Mouse (Mus musculus) forebrain, embryonic 12.5 days (tissue): Measurements from ENCODE around the gene Selenom. TPM values are rescaled to one million over a fixed set of nuclear protein-coding genes. Genes with fewer than 3 reads are reported as not detected.

Experiments
- ATAC-seq: fragments of 200-750 bp; cut with Nextera tagmentation; 2 replicates; pipeline ENCODE4 v1.8.0; 2017; ENCODE audit warnings: moderate TSS enrichment; ENCODE audit not compliant: low FRiP score
- H3K27ac ChIP-seq: fragments of 300-500 bp; sonication (generic); 2 replicates; pipeline ENCODE4 v1.5.1; 2016; ENCODE audit warnings: mild to moderate bottlenecking
- H3K27me3 ChIP-seq: fragments of 300-500 bp; sonication (generic); 2 replicates; pipeline ENCODE4 v1.6.1; 2016; ENCODE audit warnings: mild to moderate bottlenecking
- H3K36me3 ChIP-seq: fragments of 300-500 bp; sonication (generic); replicated peaks from 2 replicates; pipeline ENCODE4 v1.6.1; 2016; ENCODE audit warnings: mild to moderate bottlenecking
- H3K4me1 ChIP-seq: fragments of 300-500 bp; sonication (generic); 2 replicates; pipeline ENCODE4 v1.6.1; 2016
- H3K4me2 ChIP-seq: fragments of 300-500 bp; sonication (generic); 2 replicates; pipeline ENCODE4 v1.6.1; 2016; ENCODE audit warnings: mild to moderate bottlenecking, moderate library complexity
- H3K4me3 ChIP-seq: fragments of 300-500 bp; sonication (generic); replicated peaks from 2 replicates; pipeline ENCODE4 v1.5.1; 2016; ENCODE audit warnings: mild to moderate bottlenecking
- H3K9ac ChIP-seq: fragments of 300-500 bp; sonication (generic); 2 replicates; pipeline ENCODE4 v1.6.1; 2016; ENCODE audit warnings: mild to moderate bottlenecking
- H3K9me3 ChIP-seq: fragments of 300-500 bp; sonication (generic); 2 replicates; pipeline ENCODE4 v1.6.1; 2016
- WGBS: fragments of 180-500 bp; shearing (Covaris S2); methylation state at CpG from one replicate; pipeline ENCODE4 v1.1.7; 2016; 5-methylcytosine and 5-hydroxymethylcytosine counted together
- polyA plus RNA-seq: library from polyadenylated mRNA; unstranded; fragments of >200 nt; fragmentation: Nextera tagmentation; extraction: Ambion mirVana; gene quantifications from 2 replicates; pipeline ENCODE4 v1.2.1, GENCODE M21; 2016

Gene Selenom
- polyA plus RNA-seq: 49.7 and 51.0 TPM in 2 replicates

DNA sequence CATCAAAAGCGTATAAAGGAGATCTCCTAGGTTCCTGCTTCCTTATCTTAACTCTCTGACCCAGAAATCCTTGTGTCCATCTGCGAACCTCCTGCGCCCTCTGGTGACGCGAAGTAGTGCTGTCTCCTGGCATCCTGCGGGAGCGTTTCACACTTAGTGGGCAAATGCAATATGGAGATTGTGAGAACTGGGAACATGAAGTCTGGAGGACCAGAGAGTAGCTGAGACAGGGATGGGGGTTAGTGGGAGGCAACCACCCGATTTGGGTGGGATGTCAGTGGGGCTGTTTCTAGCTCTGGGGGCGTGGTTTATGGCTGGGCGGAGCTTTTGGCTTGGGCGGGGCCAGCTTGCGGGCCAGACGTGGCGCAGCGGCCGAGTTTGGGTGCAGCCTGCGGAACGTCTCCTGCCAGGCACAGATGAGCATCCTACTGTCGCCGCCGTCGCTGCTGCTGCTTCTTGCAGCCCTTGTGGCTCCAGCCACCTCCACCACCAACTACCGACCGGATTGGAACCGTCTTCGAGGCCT is at the start of gene Selenom:
Gene Selenom (plus strand): TSS at position 156 of the 526 bp plus-strand sequence.
- peak; percentile 85 for ATAC-seq
- peak within 1 kb of the TSS; percentile 47 for H3K4me3 ChIP-seq
- peaks cover 23% of the 10 kb centered on the region for H3K4me1 ChIP-seq
- H3K36me3 ChIP-seq: no peaks in the 10 kb centered on the region
- 0% methylated on average over 26 of the region's 26 CpGs for WGBS
- peak within 1 kb of the TSS; percentile 73 for H3K4me2 ChIP-seq
- no peaks in the 10 kb centered on the region for H3K9me3 ChIP-seq
- H3K27ac ChIP-seq: no peak within 1 kb of the TSS
- peak within 1 kb of the TSS; percentile 57 for H3K9ac ChIP-seq
- H3K27me3 ChIP-seq: peaks cover 37% of the 10 kb centered on the region

DNA sequence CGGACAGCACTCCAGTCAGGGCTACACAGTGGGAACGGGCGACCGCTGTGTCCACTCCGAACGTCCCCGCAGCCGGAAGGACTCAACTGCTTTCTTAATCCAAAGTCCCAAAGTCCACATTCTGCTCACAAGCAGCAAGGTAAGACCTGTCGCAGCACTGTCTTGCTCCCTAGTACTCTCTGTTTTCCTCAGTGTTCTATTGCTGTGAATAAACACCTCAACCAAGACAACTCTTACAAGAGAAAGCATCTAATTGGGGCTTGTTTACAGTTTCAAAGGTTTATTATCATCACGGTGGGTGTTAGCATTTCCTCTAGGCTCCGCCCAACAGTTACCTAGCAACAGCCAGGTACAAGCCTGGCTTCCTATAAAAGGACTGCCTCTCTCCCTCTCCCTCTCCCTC is 43.0 kb upstream of the Selenom start:
- no peaks in the 10 kb centered on the region for H3K9me3 ChIP-seq
- H3K4me3 ChIP-seq: no peak overlapping the region
- no peak overlapping the region for H3K9ac ChIP-seq
- no peak overlapping the region for H3K27ac ChIP-seq
- WGBS: 22% methylated on average over 11 of the region's 11 CpGs
- no peaks in the 10 kb centered on the region for H3K4me1 ChIP-seq
- no peak for ATAC-seq
- H3K27me3 ChIP-seq: no peaks in the 10 kb centered on the region
- no peaks in the 10 kb centered on the region for H3K36me3 ChIP-seq
- H3K4me2 ChIP-seq: no peak overlapping the region

DNA sequence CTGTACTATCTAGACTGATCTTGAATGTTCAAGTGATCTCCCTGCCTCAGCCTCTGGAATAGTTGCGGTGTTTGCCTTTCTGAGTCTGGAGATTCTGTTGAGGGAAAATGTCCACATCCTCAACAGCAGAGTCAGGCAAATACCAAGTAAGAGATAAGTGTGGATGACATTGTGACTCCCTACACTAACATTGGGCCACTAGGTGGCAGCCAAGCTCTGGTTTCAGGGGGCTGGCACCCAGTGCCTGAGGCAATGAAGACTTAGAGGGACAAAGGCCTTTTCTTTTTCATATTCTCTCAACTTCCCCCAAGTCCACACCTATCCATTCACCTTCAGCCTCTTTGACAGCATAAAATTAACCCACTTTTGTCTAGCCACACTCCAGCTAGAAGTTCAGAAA is 42.0 kb upstream of the Selenom start:
- no peaks in the 10 kb centered on the region for H3K36me3 ChIP-seq
- ATAC-seq: peak; percentile 63; the same call in 1 of the 2 replicates
- WGBS: 31% methylated on average over 1 of the region's 1 CpGs

DNA sequence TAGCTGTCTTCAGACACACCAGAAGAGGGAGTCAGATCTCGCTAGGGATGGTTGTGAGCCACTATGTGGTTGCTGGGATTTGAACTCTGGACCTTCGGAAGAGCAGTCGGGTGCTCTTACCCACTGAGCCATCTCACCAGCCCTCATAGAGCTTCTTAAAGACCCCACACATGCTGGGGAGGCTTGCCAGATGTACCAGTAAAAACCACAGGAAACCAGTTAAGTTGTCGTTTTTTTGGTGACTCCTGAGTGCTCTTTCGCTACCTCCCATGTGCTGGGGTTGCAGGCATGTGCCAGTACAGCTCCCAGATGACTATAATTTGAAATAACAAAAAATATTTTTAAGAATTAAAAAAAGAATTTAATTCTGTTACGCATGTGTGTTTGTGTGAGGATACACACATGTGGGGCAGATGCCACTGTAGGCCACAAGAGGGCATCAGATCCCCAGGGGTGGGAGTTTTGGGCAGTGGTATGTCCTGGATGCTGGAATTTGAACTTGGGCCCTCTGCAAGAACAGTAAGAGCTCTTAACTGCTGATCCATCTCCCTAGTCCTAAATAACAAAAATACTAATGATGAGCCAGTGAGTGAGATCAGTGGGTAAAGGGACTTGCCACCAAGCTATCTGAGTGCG is 39.9 kb upstream of the Selenom start:
- no peak overlapping the region for H3K4me3 ChIP-seq
- no peaks in the 10 kb centered on the region for H3K27me3 ChIP-seq
- no peaks in the 10 kb centered on the region for H3K36me3 ChIP-seq
- no peak overlapping the region for H3K4me2 ChIP-seq
- no peaks in the 10 kb centered on the region for H3K9me3 ChIP-seq
- H3K4me1 ChIP-seq: no peaks in the 10 kb centered on the region
- 88% methylated on average over 7 of the region's 7 CpGs for WGBS
- ATAC-seq: no peak
- H3K9ac ChIP-seq: no peak overlapping the region
- H3K27ac ChIP-seq: no peak overlapping the region

More for the DNA sequence above, 42.0 kb upstream of the Selenom start:
- Histone ChIP-seq H3K4me1 (no peaks in the 10 kb centered on the region), H3K4me3 (no peak overlapping the region), H3K27ac (no peak overlapping the region), H3K9me3 (no peaks in the 10 kb centered on the region), H3K4me2 (no peak overlapping the region), H3K9ac (no peak overlapping the region), H3K27me3 (no peaks in the 10 kb centered on the region)

DNA sequence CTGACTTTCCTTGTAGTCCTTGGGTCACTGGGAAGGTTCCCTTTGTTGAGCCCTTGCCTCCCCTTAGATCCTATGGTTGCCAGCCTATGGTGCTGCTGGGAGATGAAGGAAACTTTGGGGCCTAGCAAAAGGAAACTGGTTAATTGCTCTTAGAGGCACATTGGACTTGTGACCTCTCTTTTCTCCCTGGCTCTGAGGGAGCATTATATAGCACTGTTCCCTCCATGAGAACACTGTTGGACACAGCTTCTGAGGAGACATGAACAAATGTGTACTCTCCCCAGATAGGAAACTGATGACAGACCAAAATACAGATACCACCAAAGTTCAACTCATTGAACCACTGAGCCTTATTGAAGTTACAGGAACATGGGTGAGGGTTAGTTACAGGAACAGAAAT is 39.0 kb upstream of the Selenom start:
- Histone ChIP-seq H3K4me2 (no peak overlapping the region), H3K9me3 (no peaks in the 10 kb centered on the region), H3K4me1 (no peaks in the 10 kb centered on the region), H3K27ac (no peak overlapping the region), H3K9ac (no peak overlapping the region), H3K4me3 (no peak overlapping the region), H3K36me3 (no peaks in the 10 kb centered on the region), H3K27me3 (no peaks in the 10 kb centered on the region)
- no peak for ATAC-seq

DNA sequence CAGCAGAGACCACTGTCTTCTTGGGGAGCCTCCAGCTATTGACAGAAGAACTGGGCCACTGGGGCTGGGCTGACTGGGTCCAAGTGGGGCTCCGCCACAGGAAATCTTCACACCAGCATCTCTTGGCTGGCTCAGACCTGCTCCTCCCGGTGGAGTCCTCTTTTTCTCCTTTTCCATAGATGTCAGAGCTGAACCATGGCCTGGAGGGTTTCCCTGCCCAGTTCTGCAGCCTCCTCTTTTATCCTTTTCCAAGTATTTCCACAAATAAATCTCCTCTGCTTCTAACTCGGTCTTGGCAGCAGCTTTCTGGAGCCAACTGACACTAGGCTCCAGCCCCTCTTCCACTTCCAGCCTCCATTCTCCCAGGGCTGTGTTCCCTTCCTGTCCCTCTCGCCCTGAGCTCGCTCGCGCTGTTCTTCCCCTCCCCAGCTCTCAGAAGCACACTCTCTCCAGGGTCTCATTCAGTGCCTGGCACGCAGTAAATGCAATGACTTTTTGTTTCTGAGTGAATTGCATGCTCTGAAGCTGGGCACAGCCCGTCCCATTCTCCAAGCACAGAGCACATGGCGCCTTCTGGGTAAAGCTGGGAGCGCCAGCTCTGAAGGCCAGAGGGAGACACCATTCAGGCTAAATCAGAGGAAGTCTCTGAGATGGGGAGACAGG is 30.4 kb upstream of the Selenom start:
- Histone ChIP-seq H3K9me3 (no peaks in the 10 kb centered on the region), H3K4me3 (no peak overlapping the region), H3K9ac (no peak overlapping the region), H3K4me2 (no peak overlapping the region), H3K27ac (no peak overlapping the region), H3K27me3 (no peaks in the 10 kb centered on the region), H3K4me1 (peaks cover 4% of the 10 kb centered on the region; the same call in 1 of the 2 replicates), H3K36me3 (no peaks in the 10 kb centered on the region)
- ATAC-seq: no peak
- 64% methylated on average over 11 of the region's 11 CpGs for WGBS

DNA sequence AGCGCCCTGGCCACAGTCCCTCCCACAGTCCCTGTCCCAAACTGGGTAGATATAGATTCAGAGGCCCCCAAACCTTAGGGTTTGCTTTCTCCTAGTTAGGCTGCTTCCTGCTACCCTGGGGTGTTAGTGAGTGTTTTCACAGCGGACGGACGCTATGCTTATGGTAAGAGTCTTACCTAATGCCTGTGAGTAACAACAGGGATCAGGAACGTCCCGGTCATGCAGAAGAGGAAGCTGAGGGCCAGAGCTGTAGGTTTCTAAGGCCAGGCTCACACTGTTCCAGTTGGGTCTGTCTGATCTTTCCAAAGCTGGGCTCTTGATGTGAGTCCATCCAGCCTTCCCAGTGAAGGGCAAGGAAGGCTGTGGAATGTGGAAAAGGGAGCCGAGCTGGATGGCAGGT is 28.1 kb upstream of the Selenom start:
- ATAC-seq: no peak
- Histone ChIP-seq H3K36me3 (no peaks in the 10 kb centered on the region), H3K4me1 (peaks cover 4% of the 10 kb centered on the region; the same call in 1 of the 2 replicates), H3K4me3 (no peak overlapping the region), H3K27ac (no peak overlapping the region), H3K27me3 (no peaks in the 10 kb centered on the region), H3K9me3 (no peaks in the 10 kb centered on the region), H3K9ac (no peak overlapping the region), H3K4me2 (no peak overlapping the region)
- 81% methylated on average over 7 of the region's 7 CpGs for WGBS

DNA sequence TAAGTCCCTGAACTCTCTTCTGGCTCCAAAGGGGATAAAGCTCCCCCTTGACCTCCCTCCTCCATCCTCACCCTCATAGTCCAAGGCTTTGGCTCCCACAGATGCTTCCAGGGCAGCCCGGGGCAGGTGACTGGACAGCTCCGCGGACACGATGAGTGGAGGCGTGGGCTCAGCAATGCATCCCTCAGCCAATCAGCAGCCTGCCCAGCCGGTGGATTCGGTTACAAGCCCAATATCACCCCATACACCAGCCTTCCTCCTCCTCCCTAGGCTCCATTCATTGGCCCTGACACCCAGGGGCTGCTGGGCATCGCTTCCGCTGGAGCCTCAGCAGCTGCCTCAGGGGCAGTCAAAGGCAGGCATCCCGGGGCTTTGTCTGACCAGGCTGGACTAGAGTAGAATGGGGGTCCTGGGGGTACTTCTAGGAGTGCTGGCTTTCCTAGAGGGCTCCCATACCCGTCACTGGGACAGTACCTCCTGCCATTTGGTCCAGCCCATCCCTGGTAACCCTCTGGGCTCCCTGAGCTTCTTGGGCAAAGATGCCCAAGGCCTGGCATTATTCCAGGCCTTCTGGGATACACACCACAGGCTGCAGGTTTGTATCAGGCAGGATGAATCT is 26.4 kb upstream of the Selenom start, which contains the start of gene Pla2g3:
Gene Pla2g3 (plus strand): TSS at position 333 of the 619 bp plus-strand sequence.
- H3K4me2 ChIP-seq: no peak within 1 kb of the TSS
- no peak within 1 kb of the TSS for H3K9ac ChIP-seq
- H3K27me3 ChIP-seq: no peaks in the 10 kb centered on the region
- no peak for ATAC-seq
- H3K36me3 ChIP-seq: no peaks in the 10 kb centered on the region
- no peak within 1 kb of the TSS for H3K27ac ChIP-seq
- 30% methylated on average over 11 of the region's 11 CpGs for WGBS
- no peak within 1 kb of the TSS for H3K4me3 ChIP-seq
- peaks cover 4% of the 10 kb centered on the region; the same call in 1 of the 2 replicates for H3K4me1 ChIP-seq
- no peaks in the 10 kb centered on the region for H3K9me3 ChIP-seq

DNA sequence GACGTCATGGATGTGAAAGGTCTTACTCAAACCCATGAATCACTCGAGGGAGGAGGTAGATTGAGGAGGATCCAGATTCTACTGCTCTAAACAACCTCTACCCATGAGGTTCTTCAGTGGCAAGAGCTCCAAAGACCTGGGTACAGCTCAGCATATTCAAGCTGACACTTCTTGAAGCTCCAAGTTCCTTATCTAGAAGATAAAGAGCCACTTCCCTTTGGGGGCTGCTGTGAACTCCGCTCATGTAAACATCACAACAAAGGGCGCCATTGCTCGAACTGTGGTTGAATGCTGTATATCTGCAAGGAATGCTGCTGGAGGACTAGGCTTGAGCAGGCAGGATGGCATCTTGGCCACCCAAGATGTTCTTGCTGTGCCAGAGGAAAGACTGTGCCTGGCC is 25.4 kb upstream of the Selenom start:
- WGBS: 89% methylated on average over 5 of the region's 5 CpGs

DNA sequence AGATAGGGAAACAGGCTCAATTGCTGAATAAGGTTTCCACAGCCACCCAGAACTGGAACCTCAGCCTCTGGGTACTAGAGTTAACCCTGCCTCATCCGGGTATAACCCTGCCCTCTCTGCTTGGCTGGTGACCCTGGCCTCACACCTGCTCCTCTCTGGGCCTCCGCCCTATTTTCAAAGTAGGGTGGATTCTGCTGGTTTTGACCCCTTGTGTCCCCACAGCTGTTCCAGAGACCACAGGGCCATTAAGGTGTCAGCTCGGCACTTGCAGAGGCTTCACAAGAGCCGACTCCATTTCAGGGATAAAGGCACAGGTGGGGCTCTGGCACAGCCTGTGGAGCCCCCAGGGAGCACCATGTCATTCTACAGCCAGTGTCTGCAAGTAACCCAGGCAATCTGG is 21.7 kb upstream of the Selenom start:
- Histone ChIP-seq H3K4me2 (no peak overlapping the region), H3K36me3 (no peaks in the 10 kb centered on the region), H3K9me3 (no peaks in the 10 kb centered on the region), H3K27me3 (no peaks in the 10 kb centered on the region), H3K27ac (no peak overlapping the region), H3K4me1 (peaks cover 4% of the 10 kb centered on the region; the same call in 1 of the 2 replicates), H3K4me3 (no peak overlapping the region), H3K9ac (no peak overlapping the region)
- WGBS: 79% methylated on average over 4 of the region's 4 CpGs
- ATAC-seq: no peak

More for the DNA sequence above, 25.4 kb upstream of the Selenom start:
- H3K9ac ChIP-seq: no peak overlapping the region
- peaks cover 4% of the 10 kb centered on the region; the same call in 1 of the 2 replicates for H3K4me1 ChIP-seq
- H3K36me3 ChIP-seq: no peaks in the 10 kb centered on the region
- H3K4me2 ChIP-seq: no peak overlapping the region
- H3K27ac ChIP-seq: no peak overlapping the region
- H3K27me3 ChIP-seq: no peaks in the 10 kb centered on the region
- ATAC-seq: no peak
- H3K4me3 ChIP-seq: no peak overlapping the region
- H3K9me3 ChIP-seq: no peaks in the 10 kb centered on the region

DNA sequence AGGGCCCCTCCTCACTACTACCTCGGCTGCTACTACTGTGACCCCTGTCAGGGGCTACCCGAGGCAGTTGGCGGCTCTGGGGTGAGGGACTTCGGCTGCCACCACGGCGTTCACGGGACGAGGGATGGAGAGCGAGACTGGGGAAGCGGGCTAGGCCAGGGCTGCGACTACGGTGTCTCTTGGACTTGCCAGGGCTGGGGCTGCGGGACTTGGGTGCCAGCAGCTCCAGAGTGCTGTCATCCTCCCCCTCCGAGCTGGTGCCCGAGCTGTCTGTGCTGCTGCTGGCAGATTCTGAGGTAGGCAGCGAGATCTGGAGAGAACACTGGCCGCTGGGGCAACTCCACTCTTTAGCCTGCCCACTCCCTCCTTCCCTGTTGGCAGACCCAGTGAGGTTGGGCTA is 19.6 kb upstream of the Selenom start:
- H3K27ac ChIP-seq: no peak overlapping the region
- WGBS: 82% methylated on average over 17 of the region's 17 CpGs

DNA sequence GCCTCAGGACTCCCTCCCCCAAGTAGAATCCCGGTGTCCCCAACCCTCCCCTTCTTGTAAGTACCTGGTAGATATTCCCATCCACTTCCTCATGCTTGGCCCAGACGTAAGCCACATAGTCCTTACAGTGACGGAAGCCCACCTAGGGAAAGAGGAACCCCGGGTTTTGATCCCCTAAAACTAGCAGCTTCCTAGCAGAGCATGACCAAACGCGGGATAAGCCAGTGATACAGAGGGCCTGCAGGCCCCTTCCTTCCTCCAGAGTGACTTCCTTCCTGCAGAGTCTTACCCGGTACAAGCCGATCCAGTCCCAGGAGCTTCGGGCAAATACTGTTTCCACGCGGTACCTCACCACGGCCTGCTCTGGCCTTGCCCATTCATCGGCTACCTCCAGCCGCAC is 19.0 kb upstream of the Selenom start:
- H3K27ac ChIP-seq: no peak overlapping the region
- no peak overlapping the region for H3K4me2 ChIP-seq
- 95% methylated on average over 14 of the region's 14 CpGs for WGBS
- H3K4me1 ChIP-seq: no peaks in the 10 kb centered on the region
- H3K9ac ChIP-seq: no peak overlapping the region
- H3K4me3 ChIP-seq: no peak overlapping the region
- H3K9me3 ChIP-seq: no peaks in the 10 kb centered on the region
- ATAC-seq: no peak
- H3K27me3 ChIP-seq: no peaks in the 10 kb centered on the region
- no peaks in the 10 kb centered on the region for H3K36me3 ChIP-seq

More for the DNA sequence above, 19.6 kb upstream of the Selenom start:
- Histone ChIP-seq H3K4me1 (no peaks in the 10 kb centered on the region), H3K36me3 (no peaks in the 10 kb centered on the region), H3K9ac (no peak overlapping the region), H3K9me3 (no peaks in the 10 kb centered on the region), H3K4me2 (no peak overlapping the region), H3K27me3 (no peaks in the 10 kb centered on the region), H3K4me3 (no peak overlapping the region)
- no peak for ATAC-seq
